Mouse (Mus musculus) erythroblast, embryonic 14.5 days (primary cell): ENCODE measurements around the gene Wdr41. TPM values are rescaled to one million over a fixed set of nuclear protein-coding genes. Genes with fewer than 3 reads are reported as not detected.

Experiments used
- H3K27me3 ChIP-seq: 2 replicates; pipeline ENCODE4 v1.6.1; 2012; ENCODE audit warnings: inconsistent platforms; ENCODE audit not compliant: control insufficient read depth
- H3K36me3 ChIP-seq: 2 replicates; pipeline ENCODE4 v1.6.1; 2012; ENCODE audit warnings: mild to moderate bottlenecking, inconsistent platforms; ENCODE audit not compliant: control insufficient read depth
- H3K4me1 ChIP-seq: 2 replicates; pipeline ENCODE4 v1.6.1; 2012; ENCODE audit warnings: inconsistent platforms; ENCODE audit not compliant: control insufficient read depth
- H3K4me3 ChIP-seq: replicated peaks from 2 replicates; pipeline ENCODE3; 2012; ENCODE audit warnings: moderate library complexity, mild to moderate bottlenecking, inconsistent platforms
- H3K9me3 ChIP-seq: 2 replicates; pipeline ENCODE4 v1.6.1; 2012; ENCODE audit warnings: low read length, inconsistent platforms, mixed read lengths; ENCODE audit not compliant: control insufficient read depth
- GATA1 ChIP-seq: IDR thresholded peaks from 2 replicates; pipeline ENCODE4 v1.6.1; 2012; ENCODE audit warnings: low read length, inconsistent platforms, mixed read lengths
- TAL1 ChIP-seq: IDR thresholded peaks from 3 replicates; pipeline ENCODE4 v1.6.1; 2012; ENCODE audit warnings: low read length, inconsistent platforms, mixed read lengths
- polyA plus RNA-seq: library from polyadenylated mRNA; stranded (reverse); fragments of >175 nt; gene quantifications from 2 replicates; pipeline ENCODE4 v1.2.3, GENCODE M21; 2012

Gene Wdr41
- polyA plus RNA-seq, 1 experiment = 0.07 TPM

DNA sequence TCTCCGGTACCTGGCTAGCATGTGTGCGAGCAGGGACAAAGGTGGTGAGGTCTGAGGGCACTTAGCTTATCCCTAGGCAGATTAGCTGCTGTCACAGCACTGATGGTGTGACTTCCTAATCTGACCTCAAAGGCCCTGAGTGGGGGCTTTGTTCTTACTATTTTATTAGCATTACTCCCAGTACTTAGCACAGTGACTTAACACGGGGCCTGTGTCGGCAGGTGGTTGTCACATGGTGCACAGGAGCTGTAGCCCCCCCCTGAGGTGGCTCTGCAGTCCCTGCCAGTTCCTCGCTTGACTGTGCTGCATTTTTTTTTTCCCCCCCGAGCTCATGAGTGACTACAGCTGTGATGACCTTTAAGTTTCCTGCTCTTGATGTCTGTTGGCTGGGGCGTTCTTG is 2.9 kb downstream of the Wdr41 start:
- Histone ChIP-seq H3K36me3 (peaks cover 7% of the 10 kb centered on the region), H3K4me3 (no peak overlapping the region), H3K4me1 (peaks cover 10% of the 10 kb centered on the region), H3K27me3 (no peaks in the 10 kb centered on the region), H3K9me3 (no peaks in the 10 kb centered on the region)
- TF ChIP-seq TAL1 (no peak), GATA1 (no peak)

DNA sequence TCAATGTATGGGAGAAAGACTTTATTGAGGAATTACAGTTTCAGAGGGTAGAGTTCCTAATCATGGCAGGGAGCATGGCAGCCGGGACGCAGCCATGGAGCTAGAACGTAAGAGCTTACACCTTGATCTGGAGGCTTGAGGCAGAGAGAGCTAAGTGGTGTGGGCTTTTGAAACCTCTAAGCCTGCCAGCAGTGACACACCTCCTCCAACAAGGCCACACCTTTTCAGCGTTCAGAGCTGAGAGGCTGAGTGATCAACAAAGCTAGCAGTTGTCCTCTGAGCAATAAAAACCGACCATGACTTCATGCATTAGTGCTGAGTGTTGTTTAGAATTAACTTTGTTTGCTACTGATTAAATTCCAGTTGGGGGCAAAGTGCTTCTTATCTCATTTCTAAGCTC is 14.4 kb downstream of the Wdr41 start:
- Histone ChIP-seq H3K4me3 (no peak overlapping the region), H3K27me3 (no peaks in the 10 kb centered on the region), H3K4me1 (no peaks in the 10 kb centered on the region), H3K9me3 (no peaks in the 10 kb centered on the region), H3K36me3 (no peaks in the 10 kb centered on the region)
- TF ChIP-seq TAL1 (no peak), GATA1 (no peak)

DNA sequence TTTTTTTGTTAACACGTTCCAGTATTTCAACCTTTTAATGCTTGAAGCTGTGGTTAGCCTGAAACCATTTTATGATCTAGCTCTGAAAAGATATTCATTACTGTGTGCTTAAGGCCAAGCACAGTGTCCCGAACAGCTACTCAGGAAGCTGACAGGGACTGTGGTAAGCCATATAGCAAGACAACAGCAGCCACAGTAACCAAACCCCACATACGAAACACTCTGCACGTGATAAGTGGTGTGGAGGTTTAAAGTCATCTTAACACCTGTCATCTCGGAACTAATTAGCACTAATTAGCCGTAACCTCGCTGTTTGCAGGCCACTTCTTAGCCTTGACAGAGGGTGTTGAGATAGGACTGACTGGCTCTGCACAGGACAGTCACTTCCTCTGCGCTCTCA is 31.1 kb downstream of the Wdr41 start:
- TF ChIP-seq TAL1 (no peak), GATA1 (no peak)
- Histone ChIP-seq H3K4me3 (no peak overlapping the region), H3K9me3 (no peaks in the 10 kb centered on the region), H3K4me1 (no peaks in the 10 kb centered on the region), H3K27me3 (no peaks in the 10 kb centered on the region), H3K36me3 (no peaks in the 10 kb centered on the region; the same call in 1 of the 2 replicates)

DNA sequence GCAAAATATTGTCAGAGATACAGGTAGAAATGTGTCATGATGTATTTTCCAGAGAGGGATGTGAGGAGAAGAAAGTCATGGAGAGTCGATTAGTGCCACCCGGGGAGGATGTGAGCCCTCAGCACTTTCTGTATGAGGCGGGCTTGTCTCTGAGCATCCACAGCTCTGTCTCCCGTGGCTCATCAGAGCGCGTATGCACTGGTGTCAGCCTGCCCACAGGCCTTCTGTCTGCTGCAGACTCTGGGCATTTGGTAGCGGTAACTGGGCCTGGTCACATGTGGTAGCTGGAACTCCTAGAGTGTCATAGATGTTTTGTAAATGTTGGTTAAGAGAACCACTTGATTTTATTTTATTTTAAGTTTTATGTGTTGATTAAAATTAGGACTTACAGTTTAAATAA is 33.1 kb downstream of the Wdr41 start:
- Histone ChIP-seq H3K4me3 (no peak overlapping the region), H3K9me3 (no peaks in the 10 kb centered on the region), H3K27me3 (no peaks in the 10 kb centered on the region), H3K36me3 (no peaks in the 10 kb centered on the region; the same call in 1 of the 2 replicates), H3K4me1 (no peaks in the 10 kb centered on the region)
- TF ChIP-seq GATA1 (no peak), TAL1 (no peak)

DNA sequence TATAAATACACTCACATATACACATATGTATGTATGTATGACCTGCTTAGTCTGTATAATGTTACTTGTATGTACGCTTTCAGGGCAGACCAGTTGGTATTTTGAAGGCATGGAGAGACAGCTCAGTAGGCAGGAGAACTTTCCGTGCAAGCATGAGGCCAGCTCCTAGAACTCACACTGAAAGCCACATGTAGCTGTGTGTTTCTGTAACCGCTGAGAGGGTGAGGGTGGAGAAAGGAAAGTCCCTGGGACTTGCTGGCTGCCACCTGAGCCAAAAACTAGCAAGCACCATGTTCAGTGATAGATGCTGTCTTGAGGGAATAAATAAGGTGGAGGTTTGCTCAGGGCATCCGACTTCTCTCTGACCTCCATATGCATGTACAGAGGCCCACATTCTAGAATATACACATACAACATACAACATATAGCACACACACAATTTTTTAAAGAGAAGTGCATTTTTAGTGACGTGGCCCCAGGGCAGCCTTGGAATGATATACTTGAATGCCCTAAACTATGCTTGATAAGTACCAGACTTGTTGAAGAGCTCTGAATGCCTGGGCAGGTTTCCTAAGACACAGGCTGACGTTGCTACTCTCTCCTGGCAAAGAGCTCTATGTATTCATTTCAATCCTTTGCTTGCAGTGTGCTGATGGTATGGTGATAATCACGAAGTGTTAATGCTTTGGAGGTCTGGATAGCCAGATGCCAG is 35.6 kb downstream of the Wdr41 start:
- no peak overlapping the region for H3K4me3 ChIP-seq
- H3K4me1 ChIP-seq = no peaks in the 10 kb centered on the region
- H3K27me3 ChIP-seq = no peaks in the 10 kb centered on the region
- no peaks in the 10 kb centered on the region; the same call in 1 of the 2 replicates for H3K36me3 ChIP-seq
- H3K9me3 ChIP-seq = no peaks in the 10 kb centered on the region
- no peak for TF ChIP-seq GATA1
- TF ChIP-seq TAL1 = no peak

DNA sequence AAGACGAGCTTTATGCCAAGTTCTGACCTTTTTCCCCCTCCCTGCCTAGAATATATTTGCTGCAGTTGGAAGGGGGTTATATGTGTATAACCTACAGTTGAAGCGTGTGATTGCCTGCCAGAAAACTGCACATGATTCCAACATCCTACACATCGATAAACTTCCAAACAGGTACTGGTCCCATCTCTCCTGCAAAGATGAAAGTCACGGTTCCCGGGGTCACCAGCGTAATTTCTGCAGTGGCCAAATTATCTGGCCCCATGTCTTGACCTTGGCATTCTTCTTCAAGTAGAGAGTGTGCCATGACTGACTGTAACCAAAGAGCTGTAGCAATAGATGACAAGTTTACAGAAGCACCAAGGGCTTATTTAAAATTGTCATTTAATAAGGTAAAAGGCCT is 41.1 kb downstream of the Wdr41 start:
- H3K4me3 ChIP-seq = no peak overlapping the region
- no peaks in the 10 kb centered on the region for H3K36me3 ChIP-seq
- no peaks in the 10 kb centered on the region for H3K27me3 ChIP-seq
- TF ChIP-seq TAL1 = no peak
- TF ChIP-seq GATA1 = no peak
- no peaks in the 10 kb centered on the region for H3K9me3 ChIP-seq
- H3K4me1 ChIP-seq = no peaks in the 10 kb centered on the region

DNA sequence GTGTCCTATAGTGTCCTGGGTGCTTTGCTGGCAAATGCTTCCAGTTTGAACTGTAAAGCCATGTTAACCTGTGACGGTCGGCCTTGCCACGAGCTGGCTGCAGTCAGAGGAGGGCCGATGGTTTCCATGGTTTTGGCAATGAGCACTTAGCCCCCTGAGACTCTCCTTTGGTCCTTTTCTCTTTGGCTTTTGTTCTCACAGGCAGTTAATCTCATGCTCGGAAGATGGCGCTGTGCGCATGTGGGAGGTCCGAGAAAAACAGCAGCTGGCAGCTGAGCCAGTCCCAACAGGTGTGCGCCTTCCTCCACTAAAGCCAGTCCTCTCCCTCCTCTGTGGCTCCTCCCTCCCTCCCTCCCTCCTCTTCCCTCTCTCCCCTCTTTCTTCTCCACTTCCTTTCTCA is 41.8 kb downstream of the Wdr41 start:
- TF ChIP-seq TAL1 = no peak
- TF ChIP-seq GATA1 = no peak
- Histone ChIP-seq H3K4me1 (no peaks in the 10 kb centered on the region), H3K4me3 (no peak overlapping the region)

DNA sequence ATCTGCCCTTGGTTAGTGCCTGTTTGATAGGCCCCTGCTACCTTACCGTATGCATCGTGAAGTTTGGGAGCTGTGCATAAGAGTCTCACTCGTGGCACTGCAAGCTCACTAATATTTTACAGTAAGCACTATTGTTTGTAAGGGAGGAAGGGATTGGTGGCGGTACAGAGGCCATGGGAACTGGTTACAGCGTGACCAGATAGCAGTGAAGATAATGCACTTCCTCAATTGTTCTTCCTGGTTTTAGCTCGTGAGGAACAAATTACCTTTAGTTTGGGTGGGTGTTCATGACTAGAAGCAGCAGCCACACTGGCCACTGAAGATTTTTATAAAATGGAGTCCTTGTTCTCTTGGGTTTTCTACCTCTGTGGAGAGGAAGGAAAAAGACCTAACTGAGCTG is 43.2 kb downstream of the Wdr41 start:
- H3K36me3 ChIP-seq = no peaks in the 10 kb centered on the region

More for the DNA sequence above, 41.8 kb downstream of the Wdr41 start:
- Histone ChIP-seq H3K36me3 (no peaks in the 10 kb centered on the region), H3K9me3 (no peaks in the 10 kb centered on the region), H3K27me3 (no peaks in the 10 kb centered on the region)

DNA sequence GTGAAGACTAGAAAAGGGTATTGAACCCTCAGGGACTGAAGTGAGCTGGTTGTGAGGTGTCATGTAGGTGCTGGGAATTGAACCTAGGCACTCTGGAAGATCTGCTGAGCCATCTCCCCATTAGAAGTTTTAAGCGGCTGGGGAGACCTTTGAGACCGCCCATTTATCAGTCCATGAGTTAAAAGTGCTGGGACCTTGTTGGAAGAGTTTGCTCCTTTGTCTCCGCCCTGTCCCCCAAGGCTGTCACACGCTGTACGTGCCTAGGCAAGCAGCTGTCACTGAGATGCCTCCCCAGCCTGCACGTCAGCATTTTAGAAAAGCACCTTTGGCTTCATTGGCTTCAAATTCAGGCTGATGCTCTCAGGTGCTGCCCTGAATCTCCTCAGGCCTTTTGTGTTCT is 44.1 kb downstream of the Wdr41 start:
- H3K9me3 ChIP-seq = no peaks in the 10 kb centered on the region
- TF ChIP-seq TAL1 (no peak), GATA1 (no peak)
- H3K36me3 ChIP-seq = no peaks in the 10 kb centered on the region

More for the DNA sequence above, 43.2 kb downstream of the Wdr41 start:
- no peak overlapping the region for H3K4me3 ChIP-seq
- H3K4me1 ChIP-seq = no peaks in the 10 kb centered on the region
- no peaks in the 10 kb centered on the region for H3K27me3 ChIP-seq
- H3K9me3 ChIP-seq = no peaks in the 10 kb centered on the region
- TF ChIP-seq GATA1 (no peak), TAL1 (no peak)

DNA sequence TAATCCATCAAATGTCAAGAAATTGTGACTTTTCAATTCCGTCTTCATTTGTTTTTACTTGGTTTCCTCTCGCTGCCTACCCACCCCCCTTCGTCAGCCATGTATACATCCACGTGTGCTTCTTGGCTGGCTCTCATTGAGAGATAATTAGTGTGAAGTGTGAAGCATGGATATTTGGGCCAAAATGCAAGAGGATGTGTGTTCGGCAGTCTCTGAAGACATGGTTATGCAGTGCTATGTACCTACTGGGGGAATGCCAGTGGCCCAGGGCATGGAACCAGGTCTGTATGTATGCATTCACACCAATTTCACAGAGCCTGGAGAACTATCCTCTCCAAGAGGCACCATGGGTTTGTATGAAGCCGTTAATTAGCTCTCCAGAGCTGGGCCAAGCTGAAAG is 54.7 kb downstream of the Wdr41 start:
- TF ChIP-seq TAL1 = no peak
- no peak for TF ChIP-seq GATA1

More for the DNA sequence above, 44.1 kb downstream of the Wdr41 start:
- Histone ChIP-seq H3K27me3 (no peaks in the 10 kb centered on the region), H3K4me1 (no peaks in the 10 kb centered on the region), H3K4me3 (no peak overlapping the region)

More for the DNA sequence above, 54.7 kb downstream of the Wdr41 start:
- Histone ChIP-seq H3K4me1 (no peaks in the 10 kb centered on the region), H3K9me3 (peaks cover 8% of the 10 kb centered on the region), H3K27me3 (no peaks in the 10 kb centered on the region), H3K4me3 (no peak overlapping the region), H3K36me3 (no peaks in the 10 kb centered on the region; the same call in 1 of the 2 replicates)
